Mouse (Mus musculus) E14TG2a.4 (cell line): Measurements from ENCODE around the gene Adamts14.

Source experiments
- H3K27me3 ChIP-seq: 2 replicates; pipeline ENCODE4 v1.6.1; 2014; ENCODE audit warnings: low read length, control low read depth; ENCODE audit not compliant: insufficient read depth
- H3K36me3 ChIP-seq: 2 replicates; pipeline ENCODE4 v1.6.1; 2014; ENCODE audit warnings: low read length, control low read depth; ENCODE audit not compliant: insufficient read depth
- H3K4me1 ChIP-seq: replicated peaks from 2 replicates; pipeline ENCODE4 v1.6.1; 2014; ENCODE audit warnings: low read depth, low read length, control low read depth
- H3K4me3 ChIP-seq: replicated peaks from 2 replicates; pipeline ENCODE4 v1.5.1; 2014; ENCODE audit warnings: mild to moderate bottlenecking, low read length
- H3K9me3 ChIP-seq: 2 replicates; pipeline ENCODE4 v1.6.1; 2014; ENCODE audit warnings: low read length, control low read depth
- CTCF ChIP-seq: conservative IDR thresholded peaks from 2 replicates; pipeline ENCODE4 v1.5.1; 2014; ENCODE audit warnings: low read length
- NANOG ChIP-seq: IDR thresholded peaks from 2 replicates; pipeline ENCODE4 v1.6.1; 2014; ENCODE audit warnings: borderline replicate concordance, low read length, mixed read lengths
- POU5F1 ChIP-seq: IDR thresholded peaks from 2 replicates; pipeline ENCODE4 v1.6.1; 2014; ENCODE audit warnings: low read length, borderline replicate concordance

The Adamts14 gene

GRCm38 (mm10) chr10:61285271-61285670 is 12.0 kb upstream of the Adamts14 start:
- no peak for TF ChIP-seq CTCF
- no peak for TF ChIP-seq POU5F1
- no peak for TF ChIP-seq NANOG
- Histone ChIP-seq H3K4me3 (no peak overlapping the region), H3K9me3 (peaks cover 9% of the 10 kb centered on the region), H3K4me1 (peaks cover 26% of the 10 kb centered on the region), H3K27me3 (0 out of 2 replicates have a peak, but pooled peaks cover 4% of the 10 kb centered on the region), H3K36me3 (no peaks in the 10 kb centered on the region)

- Histone ChIP-seq H3K36me3 (no peaks in the 10 kb centered on the region), H3K4me1 (peaks cover 26% of the 10 kb centered on the region), H3K9me3 (peaks cover 9% of the 10 kb centered on the region), H3K27me3 (0 out of 2 replicates have a peak, but pooled peaks cover 4% of the 10 kb centered on the region), H3K4me3 (no peak overlapping the region)
- TF ChIP-seq POU5F1 (no peak), NANOG (no peak), CTCF (no peak)
These were observed 11.1 kb upstream of the Adamts14 start for GRCm38 (mm10) chr10:61284309-61284708.

- Histone ChIP-seq H3K4me3 (no peak overlapping the region), H3K4me1 (peaks cover 32% of the 10 kb centered on the region), H3K36me3 (no peaks in the 10 kb centered on the region), H3K9me3 (peaks cover 9% of the 10 kb centered on the region), H3K27me3 (0 out of 2 replicates have a peak, but pooled peaks cover 8% of the 10 kb centered on the region)
- no peak for TF ChIP-seq NANOG
- TF ChIP-seq CTCF = no peak
- no peak for TF ChIP-seq POU5F1
These were observed 7.9 kb upstream of the Adamts14 start for GRCm38 (mm10) chr10:61281115-61281514.

- Histone ChIP-seq H3K36me3 (no peaks in the 10 kb centered on the region), H3K4me1 (peaks cover 47% of the 10 kb centered on the region), H3K27me3 (peaks cover 21% of the 10 kb centered on the region), H3K4me3 (no peak overlapping the region), H3K9me3 (no peaks in the 10 kb centered on the region; the same call in 1 of the 2 replicates)
- no peak for TF ChIP-seq POU5F1
- TF ChIP-seq NANOG = no peak
- no peak for TF ChIP-seq CTCF
These were observed 4.9 kb upstream of the Adamts14 start for GRCm38 (mm10) chr10:61277918-61278674.

- H3K4me3 ChIP-seq = no peak overlapping the region
- H3K9me3 ChIP-seq = no peaks in the 10 kb centered on the region
- peaks cover 27% of the 10 kb centered on the region for H3K27me3 ChIP-seq
- H3K4me1 ChIP-seq = peaks cover 55% of the 10 kb centered on the region
- TF ChIP-seq NANOG = no peak
- no peaks in the 10 kb centered on the region for H3K36me3 ChIP-seq
These were observed 3.8 kb upstream of the Adamts14 start for GRCm38 (mm10) chr10:61277051-61277450.

- Histone ChIP-seq H3K4me3 (peak overlapping the region; percentile 45), H3K27me3 (peaks cover 27% of the 10 kb centered on the region), H3K4me1 (peaks cover 64% of the 10 kb centered on the region), H3K36me3 (peaks cover 4% of the 10 kb centered on the region; the same call in 1 of the 2 replicates), H3K9me3 (no peaks in the 10 kb centered on the region)
- TF ChIP-seq CTCF = peak; percentile 80
- TF ChIP-seq NANOG = no peak
These were observed 2.5 kb upstream of the Adamts14 start for GRCm38 (mm10) chr10:61275669-61276110.

GRCm38 (mm10) chr10:61274532-61274931 is 1.3 kb upstream of the Adamts14 start:
- H3K36me3 ChIP-seq = peaks cover 14% of the 10 kb centered on the region
- H3K4me3 ChIP-seq = no peak overlapping the region
- no peaks in the 10 kb centered on the region for H3K9me3 ChIP-seq
- H3K4me1 ChIP-seq = peaks cover 72% of the 10 kb centered on the region
- H3K27me3 ChIP-seq = peaks cover 27% of the 10 kb centered on the region
- no peak for TF ChIP-seq POU5F1
- TF ChIP-seq CTCF = no peak
- TF ChIP-seq NANOG = no peak

- Histone ChIP-seq H3K4me3 (peak overlapping the region; percentile 90), H3K36me3 (peaks cover 18% of the 10 kb centered on the region), H3K27me3 (peaks cover 27% of the 10 kb centered on the region), H3K4me1 (peaks cover 75% of the 10 kb centered on the region), H3K9me3 (no peaks in the 10 kb centered on the region)
- TF ChIP-seq POU5F1 (no peak), CTCF (no peak), NANOG (no peak)
These were observed 592 bp upstream of the Adamts14 start for GRCm38 (mm10) chr10:61273844-61274215.

- H3K27me3 ChIP-seq = peaks cover 22% of the 10 kb centered on the region
- TF ChIP-seq POU5F1 (no peak), CTCF (no peak), NANOG (no peak)
- peaks cover 64% of the 10 kb centered on the region for H3K4me1 ChIP-seq
- no peaks in the 10 kb centered on the region for H3K9me3 ChIP-seq
- peak overlapping the region; percentile 90 for H3K4me3 ChIP-seq
- H3K36me3 ChIP-seq = peaks cover 30% of the 10 kb centered on the region
These were observed 607 bp downstream of the Adamts14 start for GRCm38 (mm10) chr10:61272631-61273030.
